Mouse (Mus musculus) embryonic facial prominence, embryonic 11.5 days (tissue): Measurements from ENCODE around the gene Ppp1r1a. TPM values are rescaled to one million over a fixed set of nuclear protein-coding genes. Genes with fewer than 3 reads are reported as not detected.

ENCODE experiments used
- ATAC-seq: fragments of 200-750 bp; cut with Nextera tagmentation; replicated peaks from 2 replicates; pipeline ENCODE4 v1.8.0; 2017; ENCODE audit warnings: low read depth; ENCODE audit not compliant: insufficient number of reproducible peaks, low FRiP score, low TSS enrichment
- DNase-seq: peaks from one replicate; pipeline ENCODE4 v3.0.0-alpha.2; 2015; ENCODE audit warnings: low spot score
- H3K27ac ChIP-seq: fragments of 300-500 bp; sonication (generic); replicated peaks from 2 replicates; pipeline ENCODE4 v1.5.1; 2014; ENCODE audit warnings: mild to moderate bottlenecking, low read depth, low read length, control low read depth
- H3K27me3 ChIP-seq: fragments of 300-500 bp; sonication (generic); 2 replicates; pipeline ENCODE4 v1.6.1; 2014; ENCODE audit warnings: mild to moderate bottlenecking, low read length, moderate library complexity, mixed read lengths; ENCODE audit not compliant: control insufficient read depth, insufficient read depth
- H3K36me3 ChIP-seq: fragments of 300-500 bp; sonication (generic); replicated peaks from 2 replicates; pipeline ENCODE4 v1.6.1; 2014; ENCODE audit warnings: low read depth, mild to moderate bottlenecking, low read length, moderate library complexity, mixed read lengths; ENCODE audit not compliant: control insufficient read depth, insufficient read depth
- H3K4me1 ChIP-seq: fragments of 300-500 bp; sonication (generic); 2 replicates; pipeline ENCODE4 v1.6.1; 2014; ENCODE audit warnings: low read length, mixed read lengths; ENCODE audit not compliant: control insufficient read depth, insufficient read depth
- H3K4me2 ChIP-seq: fragments of 300-500 bp; sonication (generic); 2 replicates; pipeline ENCODE4 v1.6.1; 2014; ENCODE audit warnings: low read depth, mild to moderate bottlenecking, control low read depth, low read length, moderate library complexity
- H3K4me3 ChIP-seq: fragments of 300-500 bp; sonication (generic); 2 replicates; pipeline ENCODE4 v1.5.1; 2014; ENCODE audit warnings: low read depth, low read length, control low read depth
- H3K9ac ChIP-seq: fragments of 300-500 bp; sonication (generic); replicated peaks from 2 replicates; pipeline ENCODE4 v1.6.1; 2014; ENCODE audit warnings: mild to moderate bottlenecking, control low read depth, low read length
- H3K9me3 ChIP-seq: fragments of 300-500 bp; sonication (generic); replicated peaks from 2 replicates; pipeline ENCODE4 v1.6.1; 2016; ENCODE audit warnings: mild to moderate bottlenecking, low read length, inconsistent platforms, mixed read lengths; ENCODE audit not compliant: control insufficient read depth
- WGBS: fragments of 180-500 bp; shearing (Covaris S2); extraction: QIAGEN DNeasy Blood & Tissue Kit; methylation state at CpG from one replicate; pipeline ENCODE4 v1.1.7; 2014; 5-methylcytosine and 5-hydroxymethylcytosine counted together
- polyA plus RNA-seq: library from polyadenylated mRNA; unstranded; fragments of >200 nt; fragmentation: Nextera tagmentation; extraction: Ambion mirVana; gene quantifications from 2 replicates; pipeline ENCODE4 v1.2.1, GENCODE M21; 2014

Gene Ppp1r1a
- polyA plus RNA-seq, 1 experiment from 2014 or later: 17.6 TPM

DNA sequence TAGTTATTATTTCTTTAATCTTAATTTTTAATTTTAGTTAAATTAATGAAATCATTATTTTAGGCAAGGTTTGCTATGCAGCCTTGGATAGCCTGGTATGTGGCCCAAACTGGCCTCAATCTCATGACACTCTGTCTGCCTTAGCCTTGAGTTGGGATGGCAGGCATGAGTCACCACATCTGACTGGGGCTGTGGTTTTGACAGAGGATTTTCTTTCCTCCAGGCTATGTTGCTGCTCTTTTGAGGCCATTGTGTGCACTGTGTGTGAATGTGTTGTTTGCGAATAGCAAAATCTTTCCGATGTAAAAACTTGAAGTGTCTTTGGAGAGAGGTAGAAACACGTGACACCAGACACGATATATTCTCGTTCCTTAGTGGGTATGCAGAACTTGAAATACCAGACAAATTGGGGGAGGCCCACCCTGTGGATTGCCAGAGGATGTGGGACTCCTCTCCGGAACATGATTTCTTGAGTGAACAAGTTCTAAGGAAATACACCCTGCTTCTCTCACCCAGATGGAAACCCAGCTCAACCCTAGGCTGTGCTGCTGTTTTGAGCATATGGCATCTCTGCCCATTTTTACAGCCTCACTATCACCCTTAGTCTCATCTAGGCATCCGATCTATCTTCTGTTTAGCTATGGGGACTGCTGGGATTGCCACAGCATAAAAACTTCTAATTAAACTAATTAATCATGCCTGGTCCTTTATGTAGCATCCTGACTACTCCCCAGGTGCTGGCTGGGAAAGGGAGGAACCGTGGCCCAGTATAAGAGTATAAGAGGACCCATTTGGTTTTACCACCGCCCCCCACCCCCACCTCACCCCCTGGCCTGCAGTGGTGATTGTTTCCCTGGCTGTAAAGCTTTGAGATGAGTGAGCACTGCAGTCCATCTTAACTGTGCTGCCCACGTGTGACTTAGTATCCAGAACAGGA, 41.3 kb downstream of the Ppp1r1a start:
- Histone ChIP-seq H3K4me3 (no peak overlapping the region), H3K4me2 (no peak overlapping the region), H3K27ac (no peak overlapping the region), H3K27me3 (no peaks in the 10 kb centered on the region; the same call in 1 of the 2 replicates), H3K9me3 (no peaks in the 10 kb centered on the region), H3K4me1 (no peaks in the 10 kb centered on the region; the same call in 1 of the 2 replicates), H3K36me3 (no peaks in the 10 kb centered on the region), H3K9ac (no peak overlapping the region)
- 70% methylated on average over 10 of the region's 10 CpGs for WGBS
- no peak for DNase-seq
- no peak; the same call in 1 of the 2 replicates for ATAC-seq

- Histone ChIP-seq H3K9ac (no peak overlapping the region), H3K27me3 (no peaks in the 10 kb centered on the region), H3K4me2 (no peak overlapping the region), H3K4me1 (no peaks in the 10 kb centered on the region), H3K4me3 (no peak overlapping the region), H3K36me3 (no peaks in the 10 kb centered on the region), H3K27ac (no peak overlapping the region), H3K9me3 (no peaks in the 10 kb centered on the region)
- DNase-seq (no peak), ATAC-seq (no peak)
- 78% methylated on average over 4 of the region's 4 CpGs for WGBS
Measured at GRCm38 (mm10) chr15:103488336-103488735, 49.5 kb downstream of the Ppp1r1a start.

DNA sequence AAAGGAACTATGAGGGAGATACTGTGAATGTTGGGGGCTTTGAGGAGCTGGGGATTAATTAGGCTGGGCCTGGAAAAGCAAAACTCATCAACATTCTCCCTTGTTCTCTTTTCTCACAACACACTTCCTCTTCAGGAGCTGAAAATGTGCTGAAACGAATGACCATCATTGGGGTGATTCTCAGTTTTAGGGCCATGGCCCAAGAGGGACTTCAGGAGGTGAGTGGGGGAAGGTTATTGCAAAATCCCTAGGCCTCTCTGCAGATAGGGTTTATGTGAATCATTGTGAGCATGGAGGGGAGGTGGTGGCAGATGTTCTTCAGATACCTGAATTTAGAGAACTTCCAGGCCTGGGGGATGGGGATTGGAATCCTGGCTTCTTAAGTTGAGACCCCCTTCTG, 51.1 kb downstream of the Ppp1r1a start:
- H3K36me3 ChIP-seq: no peaks in the 10 kb centered on the region

GRCm38 (mm10) chr15:103485106-103485505, 52.7 kb downstream of the Ppp1r1a start:
- no peak for ATAC-seq
- Histone ChIP-seq H3K27ac (no peak overlapping the region), H3K9ac (no peak overlapping the region), H3K9me3 (no peaks in the 10 kb centered on the region), H3K36me3 (no peaks in the 10 kb centered on the region), H3K4me3 (no peak overlapping the region), H3K4me2 (no peak overlapping the region), H3K27me3 (no peaks in the 10 kb centered on the region), H3K4me1 (no peaks in the 10 kb centered on the region)
- no peak for DNase-seq
- WGBS: 63% methylated on average over 3 of the region's 3 CpGs

More for the DNA sequence above, 51.1 kb downstream of the Ppp1r1a start:
- no peak for ATAC-seq
- no peak for DNase-seq
- Histone ChIP-seq H3K4me2 (no peak overlapping the region), H3K4me1 (no peaks in the 10 kb centered on the region), H3K4me3 (no peak overlapping the region), H3K9ac (no peak overlapping the region), H3K27ac (no peak overlapping the region), H3K9me3 (no peaks in the 10 kb centered on the region), H3K27me3 (no peaks in the 10 kb centered on the region)
- 76% methylated on average over 1 of the region's 1 CpGs for WGBS

DNA sequence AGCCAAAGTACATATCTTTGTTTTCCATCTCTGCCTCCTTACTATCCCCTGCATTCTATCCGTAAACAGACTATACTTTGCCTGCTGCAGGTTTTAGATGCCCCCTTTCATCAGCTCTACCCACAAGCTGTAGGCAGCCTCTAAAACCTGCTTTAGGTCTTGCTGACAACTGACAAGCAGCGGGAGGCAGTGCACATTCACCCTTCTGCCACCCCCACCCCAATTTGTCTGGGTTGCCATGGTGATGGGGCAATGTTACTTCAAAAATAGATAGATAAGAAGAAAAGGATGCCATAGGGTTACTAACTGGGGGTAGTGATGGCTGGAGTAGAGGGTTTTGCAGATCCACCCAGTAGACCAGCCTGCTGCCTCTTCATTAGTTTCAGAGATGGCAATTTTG, 53.3 kb downstream of the Ppp1r1a start:
- Histone ChIP-seq H3K9ac (no peak overlapping the region), H3K9me3 (no peaks in the 10 kb centered on the region), H3K4me1 (no peaks in the 10 kb centered on the region), H3K27ac (no peak overlapping the region), H3K27me3 (no peaks in the 10 kb centered on the region), H3K36me3 (no peaks in the 10 kb centered on the region), H3K4me3 (no peak overlapping the region), H3K4me2 (no peak overlapping the region)
- DNase-seq (no peak), ATAC-seq (no peak)
- WGBS: 47% methylated on average over 2 of the region's 2 CpGs

- Histone ChIP-seq H3K27ac (no peak overlapping the region), H3K9me3 (no peaks in the 10 kb centered on the region), H3K36me3 (no peaks in the 10 kb centered on the region), H3K9ac (no peak overlapping the region), H3K4me3 (no peak overlapping the region), H3K4me1 (no peaks in the 10 kb centered on the region), H3K27me3 (no peaks in the 10 kb centered on the region), H3K4me2 (no peak overlapping the region)
- DNase-seq: peak; percentile 77
- WGBS: 6% methylated on average over 1 of the region's 1 CpGs
- no peak for ATAC-seq
Measured at GRCm38 (mm10) chr15:103482488-103482887, 55.3 kb downstream of the Ppp1r1a start.

Other genes with a start within 250 kb of the Ppp1r1a start
- not detected in 2 replicates for gene Gpr84, start 227.4 kb downstream of the Ppp1r1a start, polyA plus RNA-seq
- gene Zfp385a, start 197.9 kb downstream of the Ppp1r1a start, polyA plus RNA-seq: 12.2 and 16.6 TPM in 2 replicates
- 24.6 and 29.6 TPM in 2 replicates for gene Itga5, start 171.2 kb downstream of the Ppp1r1a start, polyA plus RNA-seq
- gene Gtsf1, start 107.5 kb downstream of the Ppp1r1a start, polyA plus RNA-seq: 0.32 TPM in 1 of 2 replicates, not detected in the other
- gene Gtsf2, start 89.5 kb downstream of the Ppp1r1a start, polyA plus RNA-seq: not detected in 2 replicates
- 2.0 and 2.1 TPM in 2 replicates for gene Nckap1l, start 84.2 kb downstream of the Ppp1r1a start, polyA plus RNA-seq
- gene Pde1b, start 35.0 kb downstream of the Ppp1r1a start, polyA plus RNA-seq: 6.6 and 8.4 TPM in 2 replicates
- not detected in 2 replicates for gene Glycam1, start 27.1 kb upstream of the Ppp1r1a start, polyA plus RNA-seq
- not detected in 2 replicates for gene Mucl1, start 217.5 kb upstream of the Ppp1r1a start, polyA plus RNA-seq